Mouse (Mus musculus): ENCODE measurements around the gene Slc13a5. TPM values are rescaled to one million over a fixed set of nuclear protein-coding genes. Genes with fewer than 3 reads are reported as not detected.

The Slc13a5 gene
- polyA plus RNA-seq (2015; fragmentation: Nextera tagmentation; extraction: Ambion mirVana): 0.18 and 0.84 TPM in 2 replicates

GRCm38 (mm10) chr11:72266960-72267560, at the start of gene Slc13a5:
TSS of gene Slc13a5 (minus strand) at chr11:72267222.
- Histone ChIP-seq H3K27me3 (peaks cover 67% of the 10 kb centered on the region), H3K27ac (no peak within 1 kb of the TSS), H3K9ac (peak within 1 kb of the TSS; percentile 62), H3K9me3 (no peaks in the 10 kb centered on the region), H3K4me3 (peak within 1 kb of the TSS; percentile 44), H3K36me3 (no peaks in the 10 kb centered on the region), H3K4me2 (replicated peaks) (peak within 1 kb of the TSS; percentile 85), H3K4me1 (peaks cover 15% of the 10 kb centered on the region)
- peak; percentile 54 for ATAC-seq (ENCODE audit: low FRiP score, low read depth)
- 3% methylated on average over 36 of the region's 36 CpGs for WGBS

DNA sequence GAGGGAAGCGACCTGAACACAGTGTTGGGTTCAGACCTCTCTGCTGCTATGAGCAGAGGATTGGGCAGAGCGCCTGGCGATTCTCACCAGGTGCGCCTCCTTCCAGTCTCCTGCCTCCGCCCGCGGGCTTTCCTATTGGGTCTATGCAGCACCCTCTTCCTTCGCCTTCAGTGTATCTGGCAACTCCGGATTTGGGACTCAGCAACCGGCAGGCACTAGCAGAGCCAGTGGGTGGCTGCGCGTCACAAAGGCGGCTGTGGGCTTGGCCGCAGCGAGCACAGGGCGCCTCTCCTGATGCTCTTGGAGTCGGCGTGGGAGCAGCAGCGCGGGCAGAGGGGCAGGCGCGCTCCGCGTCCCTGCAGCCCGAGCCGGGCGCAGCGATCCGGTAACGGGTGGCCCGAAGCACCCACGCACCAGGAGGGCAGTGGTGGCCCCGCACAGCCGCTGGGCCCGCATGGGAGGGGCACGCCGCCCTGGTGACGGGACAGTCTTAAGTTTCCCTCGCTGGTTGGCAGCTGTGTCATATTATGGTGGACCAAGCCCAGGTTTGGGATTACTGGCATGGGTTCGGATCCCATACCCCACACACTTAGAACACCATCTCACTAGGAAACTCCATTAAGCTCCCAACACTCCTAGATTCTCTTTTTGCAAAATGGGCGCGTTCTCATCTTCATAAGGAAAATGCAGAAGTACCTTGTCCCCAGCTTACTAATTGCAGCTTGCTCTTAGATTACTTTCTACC, 47.3 kb upstream of the Slc13a5 start, which contains the start of gene Fbxo39:
Gene Fbxo39, plus strand, starts transcription at position 294 of the 745 bp plus-strand sequence.
- ATAC-seq (ENCODE audit: low FRiP score, low read depth): no peak
- peaks cover 4% of the 10 kb centered on the region for H3K4me1 ChIP-seq
- H3K9me3 ChIP-seq: no peaks in the 10 kb centered on the region
- peaks cover 57% of the 10 kb centered on the region for H3K27me3 ChIP-seq
- H3K4me3 ChIP-seq: peak within 1 kb of the TSS; percentile 31
- peak within 1 kb of the TSS; percentile 48; the same call in 1 of the 2 replicates for H3K9ac ChIP-seq
- no peak within 1 kb of the TSS for H3K27ac ChIP-seq
- peak within 1 kb of the TSS; percentile 56 for H3K4me2 ChIP-seq (replicated peaks)
- 8% methylated on average over 42 of the region's 42 CpGs for WGBS
- H3K36me3 ChIP-seq: no peaks in the 10 kb centered on the region

DNA sequence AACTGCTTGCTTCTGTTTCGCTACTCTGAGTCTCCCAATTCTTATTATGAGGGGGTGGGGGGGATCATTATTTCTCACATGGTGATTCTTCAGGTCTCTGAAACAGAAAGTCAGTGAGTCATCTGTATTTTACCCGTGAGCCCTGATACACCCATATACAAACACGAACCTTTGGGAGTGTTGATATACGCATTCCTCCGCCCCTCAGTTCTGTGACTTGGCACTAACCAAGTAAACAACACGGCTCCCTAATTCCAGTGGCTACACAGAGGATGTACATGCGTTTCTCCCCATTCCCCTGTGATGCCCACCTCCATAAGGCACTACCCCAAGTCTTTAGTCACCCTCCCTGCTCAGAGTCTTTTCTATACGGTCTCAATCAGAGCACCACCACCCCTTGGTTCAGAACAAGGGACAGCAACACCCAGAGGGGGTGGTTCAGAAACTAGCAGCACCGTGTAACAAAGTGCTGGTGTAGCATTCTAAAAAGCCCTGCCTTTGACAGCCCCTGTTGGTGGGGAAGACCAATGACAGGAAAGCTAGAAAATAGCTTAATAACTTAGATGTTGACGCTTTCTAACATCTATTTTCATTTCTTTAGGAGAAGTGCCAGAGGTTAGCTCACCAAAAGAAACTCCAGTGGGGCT, 44.5 kb upstream of the Slc13a5 start:
- H3K4me2 ChIP-seq (replicated peaks): no peak overlapping the region
- no peak overlapping the region for H3K9ac ChIP-seq
- peaks cover 46% of the 10 kb centered on the region for H3K27me3 ChIP-seq
- no peaks in the 10 kb centered on the region for H3K9me3 ChIP-seq
- H3K4me3 ChIP-seq: no peak overlapping the region
- H3K36me3 ChIP-seq: no peaks in the 10 kb centered on the region
- peaks cover 4% of the 10 kb centered on the region for H3K4me1 ChIP-seq
- H3K27ac ChIP-seq: no peak overlapping the region
- WGBS: 80% methylated on average over 10 of the region's 10 CpGs
- ATAC-seq (ENCODE audit: low FRiP score, low read depth): no peak

- WGBS: 81% methylated on average over 4 of the region's 4 CpGs
- Histone ChIP-seq H3K9ac (no peak overlapping the region), H3K36me3 (no peaks in the 10 kb centered on the region), H3K9me3 (no peaks in the 10 kb centered on the region), H3K4me3 (no peak overlapping the region), H3K4me2 (replicated peaks) (no peak overlapping the region), H3K27ac (no peak overlapping the region), H3K27me3 (peaks cover 40% of the 10 kb centered on the region), H3K4me1 (peaks cover 4% of the 10 kb centered on the region)
- ATAC-seq (ENCODE audit: low FRiP score, low read depth): no peak
Measured at GRCm38 (mm10) chr11:72310491-72310890, 43.5 kb upstream of the Slc13a5 start.

DNA sequence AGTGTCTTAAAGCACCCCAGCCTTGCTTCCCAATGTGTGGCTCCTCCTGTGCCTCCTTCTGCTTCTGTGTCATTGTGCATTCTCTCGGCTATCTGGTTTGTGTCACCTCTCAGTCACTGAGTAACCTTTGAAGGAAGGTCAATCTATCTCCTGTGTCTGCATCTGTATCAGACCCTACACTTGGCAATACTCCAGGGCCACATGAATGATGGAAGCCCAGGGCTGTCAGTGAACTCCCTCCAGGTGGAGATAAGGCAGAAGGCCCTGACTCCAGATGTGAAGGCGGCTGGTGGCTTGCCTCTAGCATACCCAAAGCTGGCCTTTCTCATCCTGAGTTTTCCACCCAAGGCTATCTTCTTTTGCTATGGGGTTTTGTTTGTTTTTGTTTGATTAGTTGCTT, 42.0 kb upstream of the Slc13a5 start:
- no peaks in the 10 kb centered on the region for H3K9me3 ChIP-seq
- peaks cover 24% of the 10 kb centered on the region for H3K27me3 ChIP-seq
- H3K4me2 ChIP-seq (replicated peaks): no peak overlapping the region
- H3K4me3 ChIP-seq: no peak overlapping the region
- no peak for ATAC-seq (ENCODE audit: low FRiP score, low read depth)
- H3K4me1 ChIP-seq: no peaks in the 10 kb centered on the region
- H3K36me3 ChIP-seq: no peaks in the 10 kb centered on the region
- 36% methylated on average over 2 of the region's 2 CpGs for WGBS
- no peak overlapping the region for H3K9ac ChIP-seq
- no peak overlapping the region for H3K27ac ChIP-seq

- Histone ChIP-seq H3K4me3 (no peak overlapping the region), H3K27me3 (peaks cover 9% of the 10 kb centered on the region), H3K27ac (no peak overlapping the region), H3K4me2 (replicated peaks) (no peak overlapping the region), H3K36me3 (no peaks in the 10 kb centered on the region), H3K9me3 (no peaks in the 10 kb centered on the region), H3K9ac (no peak overlapping the region), H3K4me1 (no peaks in the 10 kb centered on the region)
- WGBS: 85% methylated on average over 5 of the region's 5 CpGs
- no peak for ATAC-seq (ENCODE audit: low FRiP score, low read depth)
Measured at GRCm38 (mm10) chr11:72307461-72307860, 40.4 kb upstream of the Slc13a5 start.

- no peak overlapping the region for H3K9ac ChIP-seq
- 80% methylated on average over 7 of the region's 7 CpGs for WGBS
- ATAC-seq (ENCODE audit: low FRiP score, low read depth): no peak
- H3K27ac ChIP-seq: no peak overlapping the region
- no peaks in the 10 kb centered on the region for H3K36me3 ChIP-seq
- H3K4me2 ChIP-seq (replicated peaks): no peak overlapping the region
- no peaks in the 10 kb centered on the region for H3K4me1 ChIP-seq
- no peaks in the 10 kb centered on the region for H3K9me3 ChIP-seq
- H3K4me3 ChIP-seq: no peak overlapping the region
- no peaks in the 10 kb centered on the region for H3K27me3 ChIP-seq
Measured at GRCm38 (mm10) chr11:72302230-72302629, 35.2 kb upstream of the Slc13a5 start.

GRCm38 (mm10) chr11:72301334-72301733, 34.3 kb upstream of the Slc13a5 start, which contains the start of gene Xaf1:
TSS of gene Xaf1 (plus strand) at chr11:72301629.
- Histone ChIP-seq H3K27me3 (no peaks in the 10 kb centered on the region), H3K9me3 (no peaks in the 10 kb centered on the region), H3K27ac (no peak within 1 kb of the TSS), H3K9ac (no peak within 1 kb of the TSS), H3K36me3 (no peaks in the 10 kb centered on the region), H3K4me1 (no peaks in the 10 kb centered on the region), H3K4me3 (no peak within 1 kb of the TSS), H3K4me2 (replicated peaks) (no peak within 1 kb of the TSS)
- WGBS: 32% methylated on average over 6 of the region's 6 CpGs
- ATAC-seq (ENCODE audit: low FRiP score, low read depth): no peak

DNA sequence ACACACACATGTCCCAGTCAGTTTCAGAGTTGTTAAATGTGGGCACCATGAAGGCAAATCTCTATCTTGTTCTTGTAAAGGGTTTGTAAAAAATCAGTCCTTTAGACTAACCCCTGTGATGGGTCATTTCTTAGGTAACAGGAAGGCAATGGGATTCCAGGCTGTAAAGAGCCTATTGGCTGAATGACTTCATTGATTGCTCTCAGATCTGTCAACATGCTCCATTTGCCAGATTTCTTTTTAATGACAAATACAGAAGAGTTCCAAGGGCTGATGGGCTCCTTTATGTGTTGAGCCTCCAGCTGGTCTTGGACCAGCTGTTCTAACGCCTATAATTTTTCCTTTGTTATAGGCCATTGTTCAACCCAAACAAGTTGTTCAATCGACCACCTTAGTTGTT, 26.1 kb upstream of the Slc13a5 start:
- no peak overlapping the region for H3K4me2 ChIP-seq (replicated peaks)
- 80% methylated on average over 2 of the region's 2 CpGs for WGBS
- H3K9ac ChIP-seq: no peak overlapping the region
- H3K36me3 ChIP-seq: no peaks in the 10 kb centered on the region
- H3K4me1 ChIP-seq: no peaks in the 10 kb centered on the region
- H3K4me3 ChIP-seq: no peak overlapping the region
- H3K27me3 ChIP-seq: no peaks in the 10 kb centered on the region
- no peak overlapping the region for H3K27ac ChIP-seq
- no peak for ATAC-seq (ENCODE audit: low FRiP score, low read depth)
- no peaks in the 10 kb centered on the region for H3K9me3 ChIP-seq

GRCm38 (mm10) chr11:72287543-72287942, 20.5 kb upstream of the Slc13a5 start:
- H3K4me2 ChIP-seq (replicated peaks): no peak overlapping the region
- H3K27me3 ChIP-seq: no peaks in the 10 kb centered on the region
- H3K27ac ChIP-seq: no peak overlapping the region
- no peaks in the 10 kb centered on the region for H3K36me3 ChIP-seq
- no peaks in the 10 kb centered on the region; the same call in 1 of the 2 replicates for H3K9me3 ChIP-seq
- H3K9ac ChIP-seq: no peak overlapping the region
- no peak for ATAC-seq (ENCODE audit: low FRiP score, low read depth)
- no peaks in the 10 kb centered on the region for H3K4me1 ChIP-seq
- no peak overlapping the region for H3K4me3 ChIP-seq
- WGBS: 85% methylated on average over 3 of the region's 3 CpGs

DNA sequence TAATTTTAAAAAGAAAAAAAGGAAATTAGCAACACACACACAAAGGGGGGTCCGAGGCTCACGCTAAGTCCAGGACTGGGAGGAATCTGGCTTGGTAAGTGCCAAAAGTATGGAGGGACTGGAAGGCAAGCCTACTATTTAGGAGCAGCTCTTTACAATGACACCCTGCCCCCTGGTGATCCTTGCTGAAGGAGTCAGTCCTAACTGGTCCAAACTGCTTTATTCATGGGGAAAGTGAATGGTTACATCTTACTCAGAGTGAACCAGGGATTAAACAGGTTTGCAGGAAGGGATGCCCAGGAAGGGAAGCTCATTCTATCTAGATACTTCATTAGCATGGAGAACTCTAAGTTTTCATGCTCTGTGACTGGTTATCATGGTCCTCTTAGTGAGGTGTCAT, 20.1 kb upstream of the Slc13a5 start:
- H3K9me3 ChIP-seq: no peaks in the 10 kb centered on the region; the same call in 1 of the 2 replicates
- no peak overlapping the region for H3K27ac ChIP-seq
- no peak for ATAC-seq (ENCODE audit: low FRiP score, low read depth)
- H3K27me3 ChIP-seq: no peaks in the 10 kb centered on the region
- no peak overlapping the region for H3K4me2 ChIP-seq (replicated peaks)
- H3K4me1 ChIP-seq: no peaks in the 10 kb centered on the region
- no peak overlapping the region for H3K9ac ChIP-seq
- 92% methylated on average over 2 of the region's 2 CpGs for WGBS
- H3K36me3 ChIP-seq: no peaks in the 10 kb centered on the region
- no peak overlapping the region for H3K4me3 ChIP-seq

DNA sequence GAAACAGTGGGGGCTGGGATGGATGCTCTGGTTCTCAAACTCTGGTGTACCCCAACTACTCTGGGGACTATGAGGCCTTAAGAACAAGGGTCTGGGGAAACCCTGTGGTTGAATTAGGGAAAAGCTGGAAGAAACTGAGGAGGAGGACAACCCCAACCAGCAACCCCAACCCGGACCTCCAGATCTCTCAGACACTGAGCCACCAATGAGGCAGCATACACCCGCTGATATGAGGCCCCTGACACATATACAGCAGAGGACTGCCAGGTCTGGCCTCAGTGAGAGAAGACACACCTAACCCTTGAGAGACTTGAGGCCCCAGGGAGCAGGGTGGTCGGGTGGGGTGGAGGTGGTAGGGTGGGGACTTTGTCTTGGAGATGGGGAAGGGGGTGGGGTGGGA, 19.6 kb upstream of the Slc13a5 start:
- Histone ChIP-seq H3K4me3 (no peak overlapping the region), H3K9ac (no peak overlapping the region), H3K4me2 (replicated peaks) (no peak overlapping the region), H3K9me3 (no peaks in the 10 kb centered on the region; the same call in 1 of the 2 replicates), H3K27me3 (no peaks in the 10 kb centered on the region), H3K36me3 (no peaks in the 10 kb centered on the region), H3K4me1 (no peaks in the 10 kb centered on the region), H3K27ac (no peak overlapping the region)
- ATAC-seq (ENCODE audit: low FRiP score, low read depth): no peak
- WGBS: 77% methylated on average over 3 of the region's 3 CpGs

All from limb, embryonic 13.5 days (tissue).